Mouse (Mus musculus) hematopoietic multipotent progenitor cell, adult 10-12 weeks (in vitro differentiated cells): ENCODE measurements around the gene Srcin1. TPM values are rescaled to one million over a fixed set of nuclear protein-coding genes. Genes with fewer than 3 reads are reported as not detected.

Source experiments
- polyA plus RNA-seq: library from polyadenylated mRNA; stranded (reverse); fragments of >175 nt; gene quantifications from 2 replicates; pipeline ENCODE4 v1.2.3, GENCODE M21; 2012; ENCODE audit warnings: low replicate concordance

The Srcin1 gene
- 0.37 and 1.2 TPM in 2 replicates for polyA plus RNA-seq

GRCm38 (mm10) chr11:97576136-97576906 is at the start of gene Srcin1:
TSS of gene Srcin1 (minus strand) at chr11:97576186.

GRCm38 (mm10) chr11:97499865-97500719 is 75.9 kb downstream of the Srcin1 start, which contains the start of gene 4933428G20Rik:
TSS of gene 4933428G20Rik (minus strand) at chr11:97500340.

Other genes starting within 250 kb of the Srcin1 start
- 0.07 and 0.11 TPM in 2 replicates for gene Gpr179, start 224.1 kb downstream of the Srcin1 start, polyA plus RNA-seq
- 5.4 and 8.4 TPM in 2 replicates for gene Socs7, start 213.6 kb downstream of the Srcin1 start, polyA plus RNA-seq
- 19.2 and 20.8 TPM in 2 replicates for gene Arhgap23, start 160.7 kb downstream of the Srcin1 start, polyA plus RNA-seq
- gene 4933428G20Rik, start 75.8 kb downstream of the Srcin1 start, polyA plus RNA-seq: not detected in 2 replicates
- 32.1 and 80.1 TPM in 2 replicates for gene Epop, start 53.5 kb upstream of the Srcin1 start, polyA plus RNA-seq
- gene Mllt6, start 87.2 kb upstream of the Srcin1 start, polyA plus RNA-seq: 210 and 328 TPM in 2 replicates
- gene Cisd3, start 109.6 kb upstream of the Srcin1 start, polyA plus RNA-seq: 3.5 and 10.2 TPM in 2 replicates
- 13.2 and 62.7 TPM in 2 replicates for gene Pcgf2, start 124.3 kb upstream of the Srcin1 start, polyA plus RNA-seq
- gene Psmb3, start 127.2 kb upstream of the Srcin1 start, polyA plus RNA-seq: 12.3 and 135 TPM in 2 replicates
- gene Pip4k2b, start 168.5 kb upstream of the Srcin1 start, polyA plus RNA-seq: 28.9 and 33.1 TPM in 2 replicates
- 18.5 and 25.8 TPM in 2 replicates for gene Cwc25, start 190.4 kb upstream of the Srcin1 start, polyA plus RNA-seq
- not detected in 2 replicates for gene 1700001P01Rik, start 199.7 kb upstream of the Srcin1 start, polyA plus RNA-seq
- gene Rpl23, start 206.3 kb upstream of the Srcin1 start, polyA plus RNA-seq: 53.7 and 191 TPM in 2 replicates
- 121 and 395 TPM in 2 replicates for gene Lasp1, start 222.8 kb upstream of the Srcin1 start, polyA plus RNA-seq